Mouse (Mus musculus) forebrain, embryonic 13.5 days (tissue): ENCODE measurements around the gene N4bp2l1. TPM values are rescaled to one million over a fixed set of nuclear protein-coding genes. Genes with fewer than 3 reads are reported as not detected.

Experiments used
- ATAC-seq: fragments of 200-750 bp; cut with Nextera tagmentation; 2 replicates; pipeline ENCODE4 v1.8.0; 2017
- H3K27ac ChIP-seq: fragments of 300-500 bp; sonication (generic); 2 replicates; pipeline ENCODE4 v1.5.1; 2015; ENCODE audit warnings: inconsistent platforms, mild to moderate bottlenecking, moderate library complexity
- H3K27me3 ChIP-seq: fragments of 300-500 bp; sonication (generic); 2 replicates; pipeline ENCODE4 v1.6.1; 2015; ENCODE audit warnings: mild to moderate bottlenecking, inconsistent platforms
- H3K36me3 ChIP-seq: fragments of 300-500 bp; sonication (generic); 2 replicates; pipeline ENCODE4 v1.6.1; 2015; ENCODE audit warnings: mild to moderate bottlenecking, inconsistent platforms; ENCODE audit not compliant: poor library complexity, severe bottlenecking
- H3K4me1 ChIP-seq: fragments of 300-500 bp; sonication (generic); 2 replicates; pipeline ENCODE4 v1.6.1; 2015; ENCODE audit warnings: inconsistent platforms
- H3K4me2 ChIP-seq: fragments of 300-500 bp; sonication (generic); 2 replicates; pipeline ENCODE4 v1.6.1; 2015; ENCODE audit warnings: inconsistent platforms, mild to moderate bottlenecking, moderate library complexity
- H3K4me3 ChIP-seq: fragments of 300-500 bp; sonication (generic); 2 replicates; pipeline ENCODE4 v1.5.1; 2015; ENCODE audit warnings: mild to moderate bottlenecking, inconsistent platforms
- H3K9ac ChIP-seq: fragments of 300-500 bp; sonication (generic); 2 replicates; pipeline ENCODE4 v1.6.1; 2015; ENCODE audit warnings: mild to moderate bottlenecking, inconsistent platforms
- H3K9me3 ChIP-seq: fragments of 300-500 bp; sonication (generic); replicated peaks from 2 replicates; pipeline ENCODE4 v1.6.1; 2016; ENCODE audit warnings: inconsistent platforms
- WGBS: fragments of 180-500 bp; shearing (Covaris S2); methylation state at CpG from one replicate; pipeline ENCODE4 v1.1.7; 2015; 5-methylcytosine and 5-hydroxymethylcytosine counted together
- polyA plus RNA-seq: library from polyadenylated mRNA; unstranded; fragments of >200 nt; fragmentation: Nextera tagmentation; extraction: Ambion mirVana; gene quantifications from 2 replicates; pipeline ENCODE4 v1.2.1, GENCODE M21; 2015

The N4bp2l1 gene
- polyA plus RNA-seq, 1 experiment from 2014 or later: 4.5 TPM

- Histone ChIP-seq H3K9me3 (no peaks in the 10 kb centered on the region), H3K4me1 (peaks cover 15% of the 10 kb centered on the region), H3K27ac (no peak overlapping the region), H3K4me2 (peak overlapping the region; percentile 100; the same call in 1 of the 2 replicates), H3K36me3 (no peaks in the 10 kb centered on the region), H3K27me3 (peaks cover 32% of the 10 kb centered on the region), H3K9ac (no peak overlapping the region), H3K4me3 (no peak overlapping the region)
- 56% methylated on average over 11 of the region's 11 CpGs for WGBS
- ATAC-seq: no peak
Measured at GRCm38 (mm10) chr5:150595366-150596016, 1.5 kb downstream of the N4bp2l1 start.

GRCm38 (mm10) chr5:150594649-150595339 lies 2.2 kb downstream of the N4bp2l1 start:
- Histone ChIP-seq H3K9ac (peak overlapping the region; percentile 76), H3K27me3 (peaks cover 32% of the 10 kb centered on the region), H3K27ac (no peak overlapping the region), H3K4me1 (peaks cover 15% of the 10 kb centered on the region), H3K9me3 (no peaks in the 10 kb centered on the region), H3K36me3 (no peaks in the 10 kb centered on the region), H3K4me3 (peak overlapping the region; percentile 79), H3K4me2 (peak overlapping the region; percentile 100)
- 7% methylated on average over 17 of the region's 17 CpGs for WGBS
- ATAC-seq: no peak

GRCm38 (mm10) chr5:150593756-150594648 lies 3.0 kb downstream of the N4bp2l1 start:
- WGBS: under 1% methylated on average over 84 of the region's 102 CpGs
- no peak overlapping the region for H3K27ac ChIP-seq
- peak overlapping the region; percentile 100 for H3K4me2 ChIP-seq
- peaks cover 15% of the 10 kb centered on the region for H3K4me1 ChIP-seq
- no peaks in the 10 kb centered on the region for H3K36me3 ChIP-seq
- peak; percentile 80 for ATAC-seq
- peaks cover 32% of the 10 kb centered on the region for H3K27me3 ChIP-seq
- no peaks in the 10 kb centered on the region for H3K9me3 ChIP-seq
- peak overlapping the region; percentile 76 for H3K9ac ChIP-seq
- peak overlapping the region; percentile 79 for H3K4me3 ChIP-seq

GRCm38 (mm10) chr5:150592904-150593755 lies 3.9 kb downstream of the N4bp2l1 start:
- Histone ChIP-seq H3K9me3 (no peaks in the 10 kb centered on the region), H3K27ac (no peak overlapping the region), H3K4me2 (peak overlapping the region; percentile 100), H3K36me3 (no peaks in the 10 kb centered on the region), H3K4me3 (peak overlapping the region; percentile 79), H3K27me3 (peaks cover 32% of the 10 kb centered on the region), H3K4me1 (peaks cover 15% of the 10 kb centered on the region), H3K9ac (peak overlapping the region; percentile 76)
- peak; percentile 65 for ATAC-seq
- WGBS: 9% methylated on average over 40 of the region's 40 CpGs

GRCm38 (mm10) chr5:150592186-150592903 lies 4.6 kb downstream of the N4bp2l1 start:
- no peak overlapping the region for H3K4me2 ChIP-seq
- H3K9me3 ChIP-seq: no peaks in the 10 kb centered on the region
- H3K4me1 ChIP-seq: peaks cover 15% of the 10 kb centered on the region
- no peak for ATAC-seq
- H3K27ac ChIP-seq: no peak overlapping the region
- 83% methylated on average over 13 of the region's 13 CpGs for WGBS
- peaks cover 32% of the 10 kb centered on the region for H3K27me3 ChIP-seq
- no peak overlapping the region for H3K9ac ChIP-seq
- H3K4me3 ChIP-seq: no peak overlapping the region
- no peaks in the 10 kb centered on the region for H3K36me3 ChIP-seq

- 73% methylated on average over 2 of the region's 2 CpGs for WGBS
- ATAC-seq: no peak
- Histone ChIP-seq H3K9ac (no peak overlapping the region), H3K36me3 (no peaks in the 10 kb centered on the region), H3K9me3 (no peaks in the 10 kb centered on the region), H3K4me3 (no peak overlapping the region), H3K27ac (no peak overlapping the region), H3K4me2 (no peak overlapping the region), H3K4me1 (peaks cover 15% of the 10 kb centered on the region), H3K27me3 (peaks cover 22% of the 10 kb centered on the region)
Measured at GRCm38 (mm10) chr5:150589945-150590344, 7.0 kb downstream of the N4bp2l1 start.

GRCm38 (mm10) chr5:150584337-150584729 lies 12.7 kb downstream of the N4bp2l1 start:
- no peaks in the 10 kb centered on the region for H3K9me3 ChIP-seq
- H3K9ac ChIP-seq: no peak overlapping the region
- ATAC-seq: no peak
- 48% methylated on average over 6 of the region's 6 CpGs for WGBS
- H3K4me2 ChIP-seq: no peak overlapping the region
- no peak overlapping the region for H3K27ac ChIP-seq
- H3K27me3 ChIP-seq: no peaks in the 10 kb centered on the region
- H3K4me1 ChIP-seq: no peaks in the 10 kb centered on the region
- no peaks in the 10 kb centered on the region for H3K36me3 ChIP-seq
- H3K4me3 ChIP-seq: no peak overlapping the region

- Histone ChIP-seq H3K27me3 (no peaks in the 10 kb centered on the region), H3K36me3 (no peaks in the 10 kb centered on the region), H3K9ac (no peak overlapping the region), H3K27ac (no peak overlapping the region), H3K4me2 (no peak overlapping the region), H3K4me1 (no peaks in the 10 kb centered on the region), H3K4me3 (no peak overlapping the region), H3K9me3 (no peaks in the 10 kb centered on the region)
- no peak for ATAC-seq
- 77% methylated on average over 5 of the region's 5 CpGs for WGBS
Measured at GRCm38 (mm10) chr5:150583622-150584336, 13.2 kb downstream of the N4bp2l1 start.

- Histone ChIP-seq H3K9me3 (no peaks in the 10 kb centered on the region), H3K4me1 (no peaks in the 10 kb centered on the region), H3K27me3 (no peaks in the 10 kb centered on the region), H3K27ac (no peak overlapping the region), H3K36me3 (no peaks in the 10 kb centered on the region), H3K4me2 (no peak overlapping the region), H3K9ac (no peak overlapping the region), H3K4me3 (no peak overlapping the region)
- ATAC-seq: no peak
- 85% methylated on average over 5 of the region's 5 CpGs for WGBS
Measured at GRCm38 (mm10) chr5:150583181-150583580, 13.8 kb downstream of the N4bp2l1 start.

GRCm38 (mm10) chr5:150581180-150581579 lies 15.8 kb downstream of the N4bp2l1 start:
- no peak overlapping the region for H3K9ac ChIP-seq
- no peaks in the 10 kb centered on the region for H3K4me1 ChIP-seq
- no peak overlapping the region for H3K4me2 ChIP-seq
- H3K9me3 ChIP-seq: no peaks in the 10 kb centered on the region
- no peak for ATAC-seq
- no peaks in the 10 kb centered on the region for H3K36me3 ChIP-seq
- no peak overlapping the region for H3K27ac ChIP-seq
- 85% methylated on average over 6 of the region's 6 CpGs for WGBS
- no peak overlapping the region for H3K4me3 ChIP-seq
- H3K27me3 ChIP-seq: no peaks in the 10 kb centered on the region
